Comparison of ENCODE assay signal across 8 mouse cellular contexts in genomic region chrX:106186713-106187649, GRCm38 (mm10). TPM values are rescaled to one million over a fixed set of nuclear protein-coding genes. Genes with fewer than 3 reads are reported as not detected.
DNase-seq lines count a peak whose midpoint lies in the region; ATAC-seq and TF ChIP-seq lines count a peak whose summit lies in the region.

Gene Pgk1, plus strand, starts transcription at chrX:106187100.

- H3K4me3 ChIP-seq in C2C12 (ENCODE audit: insufficient read depth, poor library complexity, severe bottlenecking) (peak within 1 kb of the TSS; percentile 51), myocyte (peak within 1 kb of the TSS; percentile 80)
- peak within 1 kb of the TSS; percentile 75 for H3K4me3 ChIP-seq in erythroblast, embryonic 14.5 days (replicated peaks)
- peak within 1 kb of the TSS; percentile 60 for H3K4me3 ChIP-seq in heart, embryonic 11.5 days (ENCODE audit: low read depth, low read length)
- peak within 1 kb of the TSS; percentile 62 for H3K4me3 ChIP-seq in kidney, embryonic 16.5 days (ENCODE audit: low read length)
- peak within 1 kb of the TSS; percentile 71 for H3K4me3 ChIP-seq in liver, adult 2 months (ENCODE audit: insufficient read depth, low read depth, low read length)

- DNase-seq in brain, embryonic 14.5 days (ENCODE audit: low read depth) = peak; percentile 99
- peak; percentile 92 for DNase-seq in liver, adult 2 months (ENCODE audit: extremely low read depth, low read depth, low spot score)
- peak; percentile 95 for DNase-seq in splenic B cell, adult 2 months (ENCODE audit: low read depth, low spot score)

- peaks cover 50% of the 10 kb centered on the region for H3K79me2 ChIP-seq in C2C12 (ENCODE audit: control insufficient read depth, insufficient read depth)
- H3K79me2 ChIP-seq in liver, adult 2 months (ENCODE audit: control insufficient read depth, insufficient read depth, low read length) = peaks cover 11% of the 10 kb centered on the region; the same call in 1 of the 2 replicates
- peaks cover 49% of the 10 kb centered on the region for H3K79me2 ChIP-seq in myocyte (ENCODE audit: control insufficient read depth, insufficient read depth)

- no peak for TF ChIP-seq CTCF in C2C12 (IDR thresholded peaks at IDR 0.05; ENCODE audit: control insufficient read depth, insufficient read depth, insufficient read length)
- 0 out of 2 replicates have a peak, but pooled peaks have one; percentile 12 for TF ChIP-seq CTCF in brain, embryonic 14.5 days (IDR thresholded peaks at IDR 0.05; ENCODE audit: borderline replicate concordance, extremely low read depth, insufficient read depth, insufficient read length)
- 0 out of 2 replicates have a peak, but pooled peaks have one; percentile 11 for TF ChIP-seq CTCF in liver, adult 2 months (IDR thresholded peaks at IDR 0.05; ENCODE audit: low read depth, low read length)

- peaks cover 19% of the 10 kb centered on the region for H3K36me3 ChIP-seq in C2C12 (ENCODE audit: control insufficient read depth, insufficient read depth)
- no peaks in the 10 kb centered on the region for H3K36me3 ChIP-seq in erythroblast, embryonic 14.5 days (ENCODE audit: control insufficient read depth)
- H3K36me3 ChIP-seq in heart, embryonic 11.5 days (ENCODE audit: control insufficient read depth, insufficient read depth, low read length) = no peaks in the 10 kb centered on the region
- no peaks in the 10 kb centered on the region for H3K36me3 ChIP-seq in kidney, embryonic 16.5 days (ENCODE audit: insufficient read depth, low read length)
- H3K36me3 ChIP-seq in liver, adult 2 months (ENCODE audit: control insufficient read depth, insufficient read depth, low read length) = peaks cover 8% of the 10 kb centered on the region
- peaks cover 5% of the 10 kb centered on the region for H3K36me3 ChIP-seq in myocyte (ENCODE audit: control insufficient read depth, insufficient read depth)
- no peaks in the 10 kb centered on the region for H3K36me3 ChIP-seq in splenic B cell, adult 2 months (ENCODE audit: control insufficient read depth, insufficient read depth, low read length, poor library complexity, severe bottlenecking)

- H3K27ac ChIP-seq in heart, embryonic 11.5 days (ENCODE audit: low read depth, low read length) = peak within 1 kb of the TSS; percentile 90
- H3K27ac ChIP-seq in kidney, embryonic 16.5 days (ENCODE audit: low read length) = peak within 1 kb of the TSS; percentile 93
- H3K27ac ChIP-seq in liver, adult 2 months (replicated peaks; ENCODE audit: insufficient read depth, low read depth, low read length) = peak within 1 kb of the TSS; percentile 98

- peak; percentile 96 for ATAC-seq in heart, embryonic 11.5 days (replicated peaks; ENCODE audit: insufficient number of reproducible peaks, low FRiP score, low TSS enrichment)
- ATAC-seq in kidney, embryonic 16.5 days (ENCODE audit: low FRiP score, low TSS enrichment) = peak; percentile 99

- H3K4me2 ChIP-seq in heart, embryonic 11.5 days = peak within 1 kb of the TSS; percentile 68
- peak within 1 kb of the TSS; percentile 61 for H3K4me2 ChIP-seq in kidney, embryonic 16.5 days (replicated peaks; ENCODE audit: low read depth, low read length)
- H3K4me2 ChIP-seq in myocyte (ENCODE audit: low read depth) = peak within 1 kb of the TSS; percentile 98

- H3K9me3 ChIP-seq in erythroblast, embryonic 14.5 days (ENCODE audit: control insufficient read depth, low read length) = no peaks in the 10 kb centered on the region
- no peaks in the 10 kb centered on the region for H3K9me3 ChIP-seq in heart, embryonic 11.5 days (replicated peaks; ENCODE audit: control insufficient read depth, low read length)
- H3K9me3 ChIP-seq in kidney, embryonic 16.5 days (ENCODE audit: low read length) = no peaks in the 10 kb centered on the region

- WGBS in heart, embryonic 11.5 days (ENCODE audit: insufficient replicate concordance) = 10% methylated on average over 55 of the region's 55 CpGs
- WGBS in kidney, embryonic 16.5 days = 18% methylated on average over 49 of the region's 55 CpGs
- under 1% methylated on average over 31 of the region's 55 CpGs for WGBS in liver, adult 2 months

- peaks cover 48% of the 10 kb centered on the region for H3K79me3 ChIP-seq in C2C12 (ENCODE audit: low read depth)

- peak within 1 kb of the TSS; percentile 80 for H3K9ac ChIP-seq in heart, embryonic 11.5 days (ENCODE audit: low read depth, low read length)
- peak within 1 kb of the TSS; percentile 72 for H3K9ac ChIP-seq in kidney, embryonic 16.5 days (replicated peaks; ENCODE audit: low read length)
- peak within 1 kb of the TSS; percentile 89 for H3K9ac ChIP-seq in liver, adult 2 months (ENCODE audit: low read depth, low read length)

- TF ChIP-seq POLR2A in brain, embryonic 14.5 days (IDR thresholded peaks at IDR 0.05; ENCODE audit: borderline replicate concordance, extremely low read depth, insufficient read depth, insufficient read length, poor library complexity, severe bottlenecking) = peak; percentile 28; the same call in 1 of the 2 replicates
- 0 out of 2 replicates have a peak, but pooled peaks have one; percentile 21 for TF ChIP-seq POLR2A in liver, adult 2 months (IDR thresholded peaks at IDR 0.05; ENCODE audit: extremely low read depth, insufficient read depth, low read length)
- TF ChIP-seq POLR2A in myocyte (IDR thresholded peaks at IDR 0.05; ENCODE audit: insufficient read length, low read depth) = peak; percentile 63

- H3K4me1 ChIP-seq in erythroblast, embryonic 14.5 days (ENCODE audit: control insufficient read depth) = peaks cover 24% of the 10 kb centered on the region
- 0 out of 2 replicates have a peak, but pooled peaks cover 3% of the 10 kb centered on the region for H3K4me1 ChIP-seq in heart, embryonic 11.5 days (ENCODE audit: control insufficient read depth, insufficient read depth, low read length)
- peaks cover 15% of the 10 kb centered on the region; the same call in 1 of the 2 replicates for H3K4me1 ChIP-seq in kidney, embryonic 16.5 days (ENCODE audit: insufficient read depth, low read length)
- peaks cover 19% of the 10 kb centered on the region; the same call in 1 of the 2 replicates for H3K4me1 ChIP-seq in liver, adult 2 months (ENCODE audit: control insufficient read depth, insufficient read depth, low read length)

- H3ac ChIP-seq in C2C12 (ENCODE audit: control insufficient read depth, insufficient read length, low read depth) (peak within 1 kb of the TSS; percentile 87), myocyte (ENCODE audit: control insufficient read depth, insufficient read length) (peak within 1 kb of the TSS; percentile 57)

- H3K27me3 ChIP-seq in C2C12 (ENCODE audit: control insufficient read depth, insufficient read depth, insufficient read length) (no peaks in the 10 kb centered on the region), myocyte (ENCODE audit: control insufficient read depth, insufficient read depth, insufficient read length) (no peaks in the 10 kb centered on the region)
- peaks cover 7% of the 10 kb centered on the region for H3K27me3 ChIP-seq in erythroblast, embryonic 14.5 days (ENCODE audit: control insufficient read depth)
- no peaks in the 10 kb centered on the region for H3K27me3 ChIP-seq in heart, embryonic 11.5 days (ENCODE audit: control insufficient read depth, insufficient read depth, low read length)
- H3K27me3 ChIP-seq in kidney, embryonic 16.5 days (ENCODE audit: insufficient read depth, low read length) = no peaks in the 10 kb centered on the region; the same call in 1 of the 2 replicates
- H3K27me3 ChIP-seq in liver, adult 2 months (ENCODE audit: control insufficient read depth, insufficient read depth, low read length) = no peaks in the 10 kb centered on the region
- no peaks in the 10 kb centered on the region for H3K27me3 ChIP-seq in splenic B cell, adult 2 months (ENCODE audit: control insufficient read depth, insufficient read depth, low read length, poor library complexity, severe bottlenecking)

TF ChIP-seq in C2C12, 6 proteins besides CTCF, POLR2A, EP300 and RAD21:
- TF ChIP-seq CEBPB (IDR thresholded peaks at IDR 0.05; ENCODE audit: low read depth) = no peak
- peak; percentile 17 for TF ChIP-seq MAX (IDR thresholded peaks at IDR 0.05)
- TF ChIP-seq MYOD1 (IDR thresholded peaks at IDR 0.05; ENCODE audit: control insufficient read depth, insufficient read length, low read depth) = no peak

TF ChIP-seq in myocyte, 11 proteins besides CTCF, POLR2A, EP300 and RAD21:
- TF ChIP-seq MYOG (IDR thresholded peaks at IDR 0.05; ENCODE audit: control insufficient read depth in 1 of 3, insufficient read depth in 1 of 3, insufficient read length in 2 of 3, low read depth in 2 of 3) (peak in 1 of 3 experiments; percentile 37), TCF12 (IDR thresholded peaks at IDR 0.05; ENCODE audit: insufficient read depth, poor library complexity, severe bottlenecking) (no peak), POLR2AphosphoS2 (IDR thresholded peaks at IDR 0.05; ENCODE audit: insufficient read length, low read depth) (peak; percentile 69), TCF3 (IDR thresholded peaks at IDR 0.05; ENCODE audit: insufficient read length, low read depth) (no peak)

RNA-seq across cellular contexts. Expression of gene Pgk1, which starts in this region (rescaled TPM):
- polyA plus RNA-seq in C2C12 (2012; fragmentation: generic; extraction: Trizol) (880 TPM), myocyte (2012; fragmentation: generic; extraction: Trizol) (1,097 TPM)
- polyA plus RNA-seq in brain, embryonic 14.5 days (2012; rRNA removed) = 252 and 255 TPM in 2 replicates
- polyA plus RNA-seq in erythroblast, embryonic 14.5 days (2012) = 0.39 and 0.47 TPM in 2 replicates
- 725 and 775 TPM in 2 replicates for polyA plus RNA-seq in heart, embryonic 11.5 days (2014; fragmentation: Nextera tagmentation; extraction: Ambion mirVana)
- 357 and 397 TPM in 2 replicates for polyA plus RNA-seq in kidney, embryonic 16.5 days (2015; fragmentation: Nextera tagmentation; extraction: Ambion mirVana)
- 472 and 496 TPM in 2 replicates for total RNA-seq in liver, adult 2 months (2014; rRNA removed)
- 134 and 154 TPM in 2 replicates for polyA plus RNA-seq in liver, adult 2 months (2012; rRNA removed)

Comparison
In these comparisons a context has a peak if more than half of its experiments do, and no peak if none do; other contexts are left out.
1. Peak in every context shown above with its lines: DNase-seq, ATAC-seq, H3K4me3 ChIP-seq and H3K27ac ChIP-seq.
2. RNA of gene Pgk1 (polyA plus RNA-seq): 1,097 TPM in myocyte (single experiment), 880 TPM in C2C12 (single experiment), 725 to 775 TPM in heart, embryonic 11.5 days, 357 to 397 TPM in kidney, embryonic 16.5 days, 252 to 255 TPM in brain, embryonic 14.5 days and 134 to 154 TPM in liver, adult 2 months; 0.39 to 0.47 TPM in erythroblast, embryonic 14.5 days; every median in the first group is over 10 times any median in the second.